Mouse (Mus musculus) liver, postnatal 0 days (tissue): Measurements from ENCODE around the gene Grid1.

ENCODE experiments used
- CTCF ChIP-seq: sonication (generic); IDR thresholded peaks from 2 replicates; pipeline ENCODE4 v1.5.1; 2016; ENCODE audit warnings: antibody characterized with exemption, low read depth
- EP300 ChIP-seq: IDR thresholded peaks from 2 replicates; pipeline ENCODE4 v1.6.1; 2016; ENCODE audit warnings: antibody characterized with exemption, low read depth, mild to moderate bottlenecking

GRCm38 (mm10) chr14:34969102-34969819 lies 149.4 kb downstream of the Grid1 start:
- no peak for TF ChIP-seq CTCF
- TF ChIP-seq EP300 = no peak
